8 mouse cellular contexts compared by ENCODE assay signal in the genomic region with DNA sequence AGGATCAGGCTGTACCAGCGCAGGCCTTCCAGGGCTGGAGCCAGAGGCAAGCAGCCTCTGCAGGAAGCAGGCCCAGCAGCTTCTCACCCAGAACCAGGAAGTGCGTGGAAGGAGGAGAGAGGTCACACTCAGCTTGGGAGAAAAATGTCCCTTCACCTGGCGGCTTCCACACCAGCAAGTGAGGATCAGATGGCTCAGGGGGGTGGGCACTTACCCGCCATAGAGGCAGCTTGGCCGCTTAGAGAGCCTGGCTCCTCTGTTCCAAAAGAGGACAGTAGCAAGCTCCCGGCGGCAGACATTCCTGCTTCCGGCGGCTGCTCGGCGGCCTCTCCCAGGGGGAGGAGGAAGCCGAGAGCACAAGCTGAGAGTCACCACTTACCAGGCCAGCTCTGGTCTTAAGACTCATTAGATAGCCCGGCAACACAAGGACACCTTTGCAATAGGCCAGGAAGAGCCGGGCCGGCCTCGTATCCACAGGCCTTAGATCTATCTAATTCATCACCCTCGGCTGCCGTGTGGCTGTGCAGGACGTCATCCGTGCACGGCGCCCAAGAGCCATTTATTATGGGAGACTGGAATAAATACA. TPM values are rescaled to one million over a fixed set of nuclear protein-coding genes. Genes with fewer than 3 reads are reported as not detected.
A peak's percentile ranks its signal among the peaks of the same experiment; 100 is the strongest.
DNase-seq lines count a peak whose midpoint lies in the region; ATAC-seq and TF ChIP-seq lines count a peak whose summit lies in the region.

No protein-coding gene starts in this region.

- H3K4me3 ChIP-seq in G1E (ENCODE audit: low read depth, low read length): peak overlapping the region; percentile 59; the same call in 1 of the 2 replicates
- H3K4me3 ChIP-seq in heart, embryonic 10.5 days: peak overlapping the region; percentile 41
- H3K4me3 ChIP-seq in lung, embryonic 16.5 days (ENCODE audit: low read length): peak overlapping the region; percentile 29

- peaks cover 96% of the 10 kb centered on the region for H3K36me3 ChIP-seq in G1E (replicated peaks)
- H3K36me3 ChIP-seq in heart, embryonic 10.5 days: peaks cover 25% of the 10 kb centered on the region
- peaks cover 4% of the 10 kb centered on the region; the same call in 1 of the 2 replicates for H3K36me3 ChIP-seq in lung, embryonic 16.5 days (ENCODE audit: control insufficient read depth, insufficient read depth, low read length)

- DNase-seq in 3134 (ENCODE audit: extremely low read depth, insufficient read length, low spot score) (peak; percentile 80), G1E (ENCODE audit: low spot score) (no peak)
- DNase-seq in embryo, embryonic 11 days: peak; percentile 71
- DNase-seq in heart, embryonic 10.5 days (ENCODE audit: low spot score): peak; percentile 80
- DNase-seq in kidney, adult 9 months: peak; percentile 76
- peak; percentile 56 for DNase-seq in skeletal muscle tissue, adult 2 months (ENCODE audit: low read depth, low spot score)

- TF ChIP-seq CTCF in G1E (IDR thresholded peaks at IDR 0.05; ENCODE audit: low read depth, low read length): no peak

- no peak for ATAC-seq in G1E (ENCODE audit: extremely low read depth, insufficient number of reproducible peaks, low FRiP score, poor library complexity, severe bottlenecking)
- peak; percentile 37 for ATAC-seq in lung, embryonic 16.5 days (ENCODE audit: low read depth)
- ATAC-seq in activated CD4-positive, CD25-positive, alpha-beta regulatory T cell, adult 4 months: no peak

- peak overlapping the region; percentile 66 for H3K9ac ChIP-seq in lung, embryonic 16.5 days (ENCODE audit: low read length)

- H3K4me1 ChIP-seq in G1E (ENCODE audit: insufficient read depth, low read depth, low read length): peaks cover 92% of the 10 kb centered on the region
- peaks cover 85% of the 10 kb centered on the region for H3K4me1 ChIP-seq in heart, embryonic 10.5 days
- peaks cover 63% of the 10 kb centered on the region for H3K4me1 ChIP-seq in lung, embryonic 16.5 days (replicated peaks; ENCODE audit: control insufficient read depth, insufficient read depth, low read length)

- peak overlapping the region; percentile 85 for H3K27ac ChIP-seq in heart, embryonic 10.5 days
- peak overlapping the region; percentile 98 for H3K27ac ChIP-seq in lung, embryonic 16.5 days (ENCODE audit: low read length)

- H3K27me3 ChIP-seq in G1E (ENCODE audit: insufficient read depth, low read length): no peaks in the 10 kb centered on the region
- no peaks in the 10 kb centered on the region for H3K27me3 ChIP-seq in heart, embryonic 10.5 days (ENCODE audit: insufficient read depth, poor library complexity, severe bottlenecking)
- H3K27me3 ChIP-seq in lung, embryonic 16.5 days (ENCODE audit: control insufficient read depth, insufficient read depth, low read depth, low read length): no peaks in the 10 kb centered on the region

- peak overlapping the region; percentile 48 for H3K4me2 ChIP-seq in lung, embryonic 16.5 days (ENCODE audit: low read depth, low read length)

- 3% methylated on average over 22 of the region's 22 CpGs for WGBS in heart, embryonic 10.5 days
- WGBS in lung, embryonic 16.5 days: 4% methylated on average over 22 of the region's 22 CpGs

- no peaks in the 10 kb centered on the region for H3K9me3 ChIP-seq in G1E (replicated peaks)
- no peaks in the 10 kb centered on the region for H3K9me3 ChIP-seq in heart, embryonic 10.5 days
- no peaks in the 10 kb centered on the region for H3K9me3 ChIP-seq in lung, embryonic 16.5 days (ENCODE audit: control insufficient read depth, low read length)

RNA-seq across cellular contexts. Expression of gene Zmynd8, which starts 40.9 kb away (rescaled TPM):
- total RNA-seq in G1E (2014; fragmentation: Nextera tagmentation) (144 and 153 TPM in 2 replicates), G1E (2017) (42.5 and 54.5 TPM in 2 replicates)
- polyA plus RNA-seq in G1E (2012): 69.5 and 82.4 TPM in 2 replicates
- 57.1 and 58.5 TPM in 2 replicates for polyA plus RNA-seq in heart, embryonic 10.5 days (2016; fragmentation: Nextera tagmentation; extraction: Ambion mirVana)
- 40.6 and 48.7 TPM in 2 replicates for polyA plus RNA-seq in lung, embryonic 16.5 days (2015; fragmentation: Nextera tagmentation; extraction: Ambion mirVana)
- 10 to 100 TPM; 41.1 to 48.5 TPM for polyA plus RNA-seq in activated CD4-positive, CD25-positive, alpha-beta regulatory T cell, adult 4 months (2017; shearing (Covaris generic))
